Mouse (Mus musculus) cerebellum, adult 11 months (tissue): Measurements from ENCODE around the gene Hs3st6.
"Not testable (repeated sequence)": the region's sequence is repeated elsewhere in the genome, so short reads cannot be mapped to it uniquely, and the experiment has no call there.

Source experiments
- DNase-seq: peaks from one replicate; pipeline ENCODE4 v3.0.0; 2022

The Hs3st6 gene

DNA sequence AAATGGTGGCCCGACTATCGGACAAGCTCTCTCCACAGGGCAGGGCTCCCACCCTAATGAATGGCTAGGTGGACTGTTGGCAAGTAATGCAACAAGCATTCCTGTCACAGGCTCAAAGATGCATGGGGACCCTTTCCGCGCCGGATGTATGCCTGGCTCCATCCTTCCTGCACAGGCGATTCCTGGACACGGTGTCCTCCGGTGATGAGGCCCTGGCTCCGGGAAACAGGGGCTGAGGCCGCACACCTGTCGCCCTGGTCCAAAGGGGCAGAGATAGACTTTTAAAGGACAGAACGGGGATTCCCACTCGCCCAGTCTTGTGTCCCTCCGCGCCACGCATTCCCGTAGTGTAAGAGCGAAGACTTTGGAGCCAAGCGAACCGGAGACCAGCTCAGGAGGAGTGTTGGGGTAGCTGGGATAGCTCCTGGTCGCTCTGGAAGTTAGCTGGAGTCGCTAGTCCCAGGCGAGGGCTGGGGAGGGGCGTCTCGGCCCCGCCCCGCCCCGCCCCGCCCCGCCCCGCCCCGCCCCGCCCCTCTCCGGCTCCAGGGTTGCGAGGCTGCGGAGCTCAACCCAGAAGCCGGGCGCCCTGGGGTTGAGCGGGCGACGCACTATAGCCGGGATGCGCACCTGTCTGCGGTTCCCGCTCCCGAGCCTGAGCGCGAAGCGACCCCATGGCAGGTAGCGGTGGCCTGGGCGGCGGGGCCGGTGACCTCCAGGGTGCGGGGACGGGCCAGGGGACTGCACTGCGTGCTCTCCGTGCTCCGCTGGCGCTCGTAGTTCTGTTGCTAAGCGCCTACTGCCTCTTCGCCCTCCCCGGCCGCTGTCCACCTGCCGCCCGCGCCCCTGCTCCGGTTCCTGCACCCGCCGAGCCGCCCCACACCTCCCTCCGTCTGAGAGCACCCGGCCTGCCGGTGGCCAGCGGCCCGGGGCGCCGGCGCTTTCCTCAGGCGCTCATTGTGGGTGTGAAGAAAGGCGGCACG, at the start of gene Hs3st6:
TSS of gene Hs3st6 (plus strand) at position 574 of the 980 bp plus-strand sequence.
- DNase-seq: no peak

GRCm38 (mm10) chr17:24705821-24706220, 47.0 kb upstream of the Hs3st6 start:
- DNase-seq: peak; percentile 11

GRCm38 (mm10) chr17:24706982-24707800, 45.6 kb upstream of the Hs3st6 start, which contains the start of gene Tbl3:
Gene Tbl3, minus strand, starts transcription at chr17:24707660.
- peak; percentile 87 for DNase-seq

DNA sequence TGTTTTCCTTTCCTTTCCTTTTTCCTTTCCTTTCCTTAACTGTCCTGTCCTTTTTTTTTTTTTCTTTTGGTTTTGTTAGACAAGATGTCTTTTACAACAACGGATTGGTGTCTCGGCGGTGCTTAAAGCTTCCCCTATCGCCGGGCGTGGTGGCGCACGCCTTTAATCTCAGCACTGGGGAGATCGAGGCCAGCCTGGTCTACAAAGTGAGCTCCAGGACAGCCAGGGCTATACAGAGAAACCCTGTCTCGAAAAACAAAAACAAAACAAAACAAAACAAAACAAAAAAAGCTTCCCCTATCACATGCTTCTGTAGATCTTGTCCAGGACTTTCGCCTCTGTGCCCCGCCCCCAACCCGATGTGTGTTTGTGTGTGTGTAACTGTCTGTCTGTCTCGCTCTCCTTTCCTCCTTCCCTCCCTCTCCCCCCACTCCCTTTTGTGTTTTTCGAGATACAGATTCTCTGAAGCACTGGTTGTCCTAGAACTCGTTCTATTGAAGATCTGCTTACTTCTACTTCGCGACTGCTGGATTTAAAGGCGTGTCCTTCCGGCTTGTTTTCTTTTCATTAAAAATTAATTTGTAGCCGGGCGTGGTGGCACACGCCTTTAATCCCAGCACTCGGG, 44.9 kb upstream of the Hs3st6 start:
- DNase-seq: no peak

- DNase-seq: no peak
These were observed 44.1 kb upstream of the Hs3st6 start for GRCm38 (mm10) chr17:24708646-24709045.

- DNase-seq: no peak
These were observed 37.2 kb upstream of the Hs3st6 start for GRCm38 (mm10) chr17:24715556-24715955.

DNA sequence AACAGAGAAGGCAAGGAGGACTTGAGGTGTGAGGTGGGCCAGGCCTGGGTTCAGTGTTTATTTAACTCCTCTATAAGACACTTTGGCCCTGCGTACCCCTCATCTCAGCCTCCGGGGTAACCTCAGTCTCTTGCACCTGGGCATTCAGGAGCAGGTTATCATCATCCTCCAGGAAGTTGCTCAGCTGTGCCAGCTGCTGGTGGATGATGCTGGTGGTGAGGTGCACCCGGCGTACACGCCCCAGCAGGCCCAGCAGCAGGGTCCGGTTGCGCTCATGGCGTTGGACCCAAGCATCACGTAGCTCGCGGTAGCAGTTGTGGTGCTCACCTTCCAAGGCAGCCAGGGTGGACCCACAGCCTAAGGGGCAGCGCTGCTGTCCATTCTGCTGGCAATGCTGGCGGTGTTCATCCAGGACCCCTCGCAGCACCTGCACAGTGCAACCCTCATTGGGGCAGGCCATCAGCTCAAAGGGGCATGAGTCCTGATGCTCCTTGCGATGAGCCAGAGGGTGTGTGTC, 36.6 kb upstream of the Hs3st6 start:
- DNase-seq: peak; percentile 19

DNA sequence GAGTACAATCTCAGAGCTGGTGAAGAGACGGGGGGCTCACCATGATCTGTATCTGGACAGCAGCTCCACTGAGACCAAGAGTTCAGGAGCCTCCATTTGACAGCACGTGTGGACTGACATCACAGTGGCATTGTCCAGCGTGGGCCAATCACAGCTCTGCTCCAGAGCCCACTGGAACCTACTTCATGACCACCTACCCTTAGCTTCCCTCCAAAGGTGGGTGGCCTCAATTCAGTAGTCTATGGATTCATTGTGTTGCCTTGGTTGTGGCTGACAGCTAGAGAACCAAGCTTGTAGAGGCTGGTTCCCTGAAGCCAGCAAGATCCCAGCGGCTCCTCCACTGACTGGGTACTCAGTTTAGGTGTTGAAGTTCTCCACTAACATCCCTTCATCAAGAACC, 34.8 kb upstream of the Hs3st6 start, which contains the start of the genes Rnf151 and Rps2:
TSS of gene Rnf151 (minus strand) at position 121 of the 400 bp plus-strand sequence.
TSS of gene Rps2 (plus strand) at position 174 of the 400 bp plus-strand sequence.
- no peak for DNase-seq

GRCm38 (mm10) chr17:24718938-24719337, 33.9 kb upstream of the Hs3st6 start:
- DNase-seq: not testable (repeated sequence)

DNA sequence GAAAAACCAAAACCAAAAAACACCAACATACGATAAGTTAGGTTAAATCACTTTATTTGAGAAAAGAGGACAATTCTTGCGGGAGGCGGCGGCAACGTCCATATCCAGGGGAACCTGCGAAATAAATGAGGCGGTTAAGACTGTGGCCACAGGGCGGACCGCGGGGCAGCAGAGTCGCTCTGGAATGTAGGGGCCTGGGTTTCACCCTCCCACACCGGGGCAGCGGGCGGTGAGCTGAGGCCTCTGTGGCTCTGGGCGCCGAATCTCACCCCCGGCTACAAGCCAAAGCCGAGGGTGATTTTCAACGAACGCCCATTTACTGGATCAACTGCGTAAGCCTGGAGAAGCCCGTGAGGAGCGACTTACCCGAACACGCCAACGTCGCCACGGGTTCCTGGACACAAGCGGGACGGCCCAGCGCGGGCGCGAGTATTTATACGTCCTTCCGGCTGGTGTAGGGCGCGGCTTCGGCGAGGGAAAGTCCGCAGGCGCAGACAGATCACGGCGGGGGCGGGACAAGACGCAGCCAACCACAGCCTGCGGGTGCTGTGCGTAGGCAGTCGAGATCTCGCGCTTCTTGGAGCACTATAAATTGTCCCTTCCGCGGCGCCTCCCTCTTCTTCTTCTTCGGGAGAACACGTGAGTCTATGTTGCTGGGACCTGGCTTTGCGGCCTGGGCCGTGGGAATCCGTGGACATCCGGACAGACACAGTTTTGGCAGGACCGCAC, 33.1 kb upstream of the Hs3st6 start:
- peak; percentile 97 for DNase-seq

DNA sequence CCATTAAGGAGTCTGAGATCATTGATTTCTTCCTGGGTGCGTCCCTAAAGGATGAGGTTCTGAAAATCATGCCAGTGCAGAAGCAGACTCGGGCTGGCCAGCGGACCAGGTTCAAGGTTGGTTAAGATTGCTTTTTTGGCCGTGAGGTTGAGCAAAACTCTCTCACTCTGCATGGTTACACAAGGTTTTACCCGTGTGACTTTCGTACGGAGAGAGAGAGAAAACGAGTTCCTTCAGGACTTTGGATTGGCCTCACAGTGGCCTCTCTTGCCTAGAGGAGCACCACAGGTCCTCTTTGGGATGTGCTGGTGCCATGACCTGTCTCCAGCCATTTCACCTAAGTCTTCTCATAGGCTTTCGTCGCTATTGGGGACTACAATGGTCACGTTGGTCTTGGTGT, 32.2 kb upstream of the Hs3st6 start:
- not testable (repeated sequence) for DNase-seq

- DNase-seq: not testable (repeated sequence)
These were observed 31.3 kb upstream of the Hs3st6 start for GRCm38 (mm10) chr17:24721383-24721955.

DNA sequence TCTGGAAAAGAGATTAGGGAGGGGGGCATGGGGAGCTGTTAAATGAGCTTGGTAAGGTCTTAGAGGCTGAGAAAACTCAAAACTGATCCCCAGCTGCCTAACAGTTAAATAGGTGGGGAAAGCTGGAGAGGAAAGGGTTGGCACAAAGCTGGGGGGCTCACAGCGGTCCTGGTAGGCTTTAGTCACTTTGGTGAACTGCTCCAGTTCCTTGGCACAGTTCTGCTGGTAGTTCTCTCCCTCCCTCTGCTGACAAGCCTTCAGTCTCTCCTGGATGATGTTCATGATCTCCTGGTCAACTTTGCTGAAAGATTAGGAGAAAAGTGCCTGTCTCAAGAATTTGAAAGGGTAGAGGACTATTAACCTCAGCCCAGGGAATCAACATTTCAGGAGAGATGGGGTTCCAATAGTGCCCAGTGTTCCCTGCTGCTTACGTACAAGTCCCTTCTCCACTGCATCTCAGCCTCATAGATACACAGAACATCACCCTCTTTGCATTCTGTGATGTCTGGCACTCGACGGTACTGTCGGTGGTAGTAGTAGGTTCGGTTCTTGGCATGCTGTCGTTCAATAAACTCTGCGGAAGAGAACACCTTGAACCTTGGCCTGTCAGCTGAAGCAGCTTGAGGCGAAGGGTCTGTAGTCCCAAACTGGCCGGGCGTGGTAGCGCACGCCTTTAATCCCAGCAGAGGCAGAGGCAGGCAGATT, 30.4 kb upstream of the Hs3st6 start:
- no peak for DNase-seq

DNA sequence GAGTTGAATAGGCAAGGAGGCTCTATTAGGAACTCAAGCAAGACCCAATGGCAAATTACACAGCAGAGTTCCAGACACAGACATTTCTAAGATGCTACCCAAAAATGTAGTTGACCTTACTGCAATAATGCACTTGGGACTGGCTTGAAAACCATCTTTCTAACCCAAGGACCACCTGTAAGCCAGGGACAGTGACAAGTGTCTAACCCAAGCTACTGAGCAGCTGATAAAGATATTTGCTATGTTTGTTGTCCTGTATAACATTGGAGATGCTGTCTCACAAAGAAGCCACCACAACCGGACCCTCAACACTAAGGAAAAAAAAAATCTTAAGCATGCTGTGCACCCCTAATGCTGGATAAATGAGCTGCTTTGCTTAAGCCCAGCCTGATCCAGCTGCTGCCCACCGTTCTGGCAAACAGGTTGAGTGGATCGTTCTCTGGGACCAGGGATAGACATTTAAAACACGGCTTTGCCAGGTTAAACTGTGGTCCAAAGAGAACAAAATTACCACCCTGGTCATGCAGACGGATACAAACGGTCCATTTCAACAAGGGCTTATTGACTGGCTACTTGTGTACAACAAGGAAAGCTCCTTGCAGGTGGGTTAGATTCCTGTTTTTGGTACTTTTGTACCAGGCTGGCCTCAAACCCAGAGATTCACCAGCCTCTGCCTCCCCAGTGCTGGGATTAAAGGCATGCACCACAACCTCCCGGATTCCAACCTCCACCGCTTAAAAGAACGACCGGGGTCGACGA, 29.5 kb upstream of the Hs3st6 start:
- DNase-seq: no peak

GRCm38 (mm10) chr17:24723881-24724180, 29.0 kb upstream of the Hs3st6 start:
- DNase-seq: no peak

- DNase-seq: peak; percentile 96
These were observed 28.6 kb upstream of the Hs3st6 start, which contains the start of gene Ndufb10 for GRCm38 (mm10) chr17:24724184-24724583. Gene Ndufb10, minus strand, starts transcription at chr17:24724478.

DNA sequence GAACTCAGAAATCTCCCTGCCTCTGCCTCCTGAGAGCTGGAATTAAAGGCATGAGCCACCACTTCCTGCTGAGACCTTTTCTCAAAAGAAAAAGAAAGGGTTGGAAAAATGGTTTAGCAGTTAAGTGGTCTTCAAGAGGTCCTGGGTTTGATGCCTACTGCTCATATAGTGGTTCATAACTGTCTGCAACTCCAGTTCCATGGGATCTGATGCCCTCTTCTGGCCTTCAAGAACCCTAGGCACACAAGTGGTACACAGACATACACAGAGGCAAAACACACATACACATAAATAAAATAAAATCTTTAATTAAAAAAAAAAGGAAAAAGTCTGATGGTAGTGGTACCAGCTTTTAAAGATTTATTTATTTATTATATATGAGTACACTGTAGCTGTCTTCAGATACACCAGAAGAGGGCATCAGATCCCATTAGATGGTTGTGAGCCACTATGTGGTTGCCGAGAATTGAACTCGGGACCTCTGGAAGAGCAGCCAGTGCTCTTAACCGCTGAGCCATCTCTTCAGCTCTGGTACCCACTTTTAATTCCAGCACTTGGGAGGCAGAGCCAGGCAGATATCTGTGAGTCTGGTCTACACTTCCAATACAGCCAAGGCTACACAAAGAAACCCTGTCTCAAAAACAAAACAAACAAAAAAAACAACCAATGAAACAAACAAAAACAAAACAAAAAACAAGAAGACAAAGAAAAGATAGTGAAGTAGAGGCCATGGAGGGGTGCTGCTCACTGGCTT, 27.0 kb upstream of the Hs3st6 start:
- no peak for DNase-seq

GRCm38 (mm10) chr17:24727618-24728017, 25.2 kb upstream of the Hs3st6 start, which contains the start of gene Rpl3l:
Gene Rpl3l, plus strand, starts transcription at chr17:24727820.
- DNase-seq: no peak

DNA sequence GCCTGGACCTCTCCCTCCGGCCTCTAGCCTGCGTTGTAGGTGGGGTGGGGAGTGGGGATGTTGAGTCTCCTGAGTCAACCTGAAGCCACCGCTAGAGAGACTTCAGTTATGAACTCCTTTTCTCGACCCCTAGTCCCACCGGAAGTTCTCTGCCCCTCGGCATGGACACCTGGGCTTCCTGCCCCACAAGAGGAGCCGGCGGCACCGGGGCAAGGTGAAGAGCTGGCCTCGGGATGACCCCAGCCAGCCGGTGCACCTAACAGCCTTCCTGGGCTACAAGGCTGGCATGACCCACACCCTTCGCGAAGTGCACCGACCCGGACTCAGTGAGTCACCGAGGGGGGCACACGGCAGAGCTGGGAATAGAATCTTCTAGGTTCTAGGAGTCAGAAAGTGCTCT, 24.6 kb upstream of the Hs3st6 start:
- no peak for DNase-seq
